Mouse (Mus musculus) lung, adult 2 months (tissue): ENCODE measurements around the gene Grip1.

ENCODE experiments used
- CTCF ChIP-seq: fragments of 200-500 bp; IDR thresholded peaks from 2 replicates; pipeline ENCODE4 v1.5.1; 2011; ENCODE audit warnings: mild to moderate bottlenecking, low read length, control low read depth; ENCODE audit not compliant: insufficient read depth
- POLR2A ChIP-seq: fragments of 200-500 bp; IDR thresholded peaks from 2 replicates; pipeline ENCODE4 v1.6.1; 2011; ENCODE audit warnings: low read depth, mild to moderate bottlenecking, control low read depth, low read length, borderline replicate concordance; ENCODE audit errors: extremely low read depth

DNA sequence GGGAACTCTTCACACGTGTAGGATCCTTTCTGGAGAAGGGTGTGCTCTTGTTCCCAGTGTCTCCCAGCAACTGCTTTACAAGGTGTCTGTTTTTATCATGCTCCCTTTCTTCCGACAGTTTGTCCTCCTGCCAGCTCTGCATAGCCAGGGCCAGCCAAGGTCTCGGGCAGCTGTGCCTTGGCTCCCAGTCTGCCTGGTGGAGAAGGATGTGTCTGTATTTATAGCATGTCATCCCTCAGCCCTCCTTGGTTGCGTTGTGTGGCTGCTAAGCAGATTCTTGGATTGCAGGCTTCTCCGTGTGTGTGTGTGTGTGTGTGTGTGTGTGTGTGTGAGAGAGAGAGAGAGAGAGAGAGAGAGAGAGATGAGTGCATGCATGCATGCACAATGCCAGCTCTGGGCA lies 42.6 kb downstream of the Grip1 start:
- TF ChIP-seq POLR2A (no peak), CTCF (no peak)
